Mouse (Mus musculus) hindbrain, embryonic 14.5 days (tissue): ENCODE results near the gene Emsy. TPM values are rescaled to one million over a fixed set of nuclear protein-coding genes. Genes with fewer than 3 reads are reported as not detected.

Source experiments
- ATAC-seq: fragments of 200-750 bp; cut with Nextera tagmentation; 2 replicates; pipeline ENCODE4 v1.8.0; 2017; ENCODE audit warnings: moderate number of reproducible peaks, mild to moderate bottlenecking, moderate TSS enrichment, moderate library complexity; ENCODE audit not compliant: low FRiP score
- DNase-seq: peaks from one replicate; pipeline ENCODE4 v3.0.0-alpha.2; 2015; ENCODE audit warnings: low spot score
- H3K27ac ChIP-seq: fragments of 300-500 bp; sonication (generic); 2 replicates; pipeline ENCODE4 v1.5.1; 2014; ENCODE audit warnings: mild to moderate bottlenecking, moderate library complexity
- H3K27me3 ChIP-seq: fragments of 300-500 bp; sonication (generic); 2 replicates; pipeline ENCODE4 v1.6.1; 2014; ENCODE audit warnings: mild to moderate bottlenecking, low read length, mixed read lengths; ENCODE audit not compliant: control insufficient read depth, insufficient read depth
- H3K36me3 ChIP-seq: fragments of 300-500 bp; sonication (generic); replicated peaks from 2 replicates; pipeline ENCODE4 v1.6.1; 2014; ENCODE audit not compliant: control insufficient read depth, insufficient read depth
- H3K4me1 ChIP-seq: fragments of 300-500 bp; sonication (generic); replicated peaks from 2 replicates; pipeline ENCODE4 v1.6.1; 2014; ENCODE audit warnings: antibody characterized with exemption, low read length, mixed read lengths; ENCODE audit not compliant: control insufficient read depth, insufficient read depth
- H3K4me2 ChIP-seq: fragments of 300-500 bp; sonication (generic); replicated peaks from 2 replicates; pipeline ENCODE4 v1.6.1; 2014; ENCODE audit warnings: mild to moderate bottlenecking, moderate library complexity
- H3K4me3 ChIP-seq: fragments of 300-500 bp; sonication (generic); replicated peaks from 2 replicates; pipeline ENCODE4 v1.5.1; 2014; ENCODE audit warnings: mild to moderate bottlenecking, low read length
- H3K9ac ChIP-seq: fragments of 300-500 bp; sonication (generic); 2 replicates; pipeline ENCODE4 v1.6.1; 2014
- H3K9me3 ChIP-seq: fragments of 300-500 bp; sonication (generic); 2 replicates; pipeline ENCODE4 v1.6.1; 2016; ENCODE audit warnings: low read length; ENCODE audit not compliant: control insufficient read depth
- WGBS: fragments of 180-500 bp; shearing (Covaris S2); extraction: QIAGEN DNeasy Blood & Tissue Kit; methylation state at CpG from one replicate; pipeline ENCODE4 v1.1.7; 2014; 5-methylcytosine and 5-hydroxymethylcytosine counted together
- polyA plus RNA-seq: library from polyadenylated mRNA; unstranded; fragments of >200 nt; fragmentation: Nextera tagmentation; extraction: Ambion mirVana; gene quantifications from 2 replicates; pipeline ENCODE4 v1.2.1, GENCODE M21; 2014

The Emsy gene
- polyA plus RNA-seq, 1 experiment from 2014 or later: 39.3 TPM

DNA sequence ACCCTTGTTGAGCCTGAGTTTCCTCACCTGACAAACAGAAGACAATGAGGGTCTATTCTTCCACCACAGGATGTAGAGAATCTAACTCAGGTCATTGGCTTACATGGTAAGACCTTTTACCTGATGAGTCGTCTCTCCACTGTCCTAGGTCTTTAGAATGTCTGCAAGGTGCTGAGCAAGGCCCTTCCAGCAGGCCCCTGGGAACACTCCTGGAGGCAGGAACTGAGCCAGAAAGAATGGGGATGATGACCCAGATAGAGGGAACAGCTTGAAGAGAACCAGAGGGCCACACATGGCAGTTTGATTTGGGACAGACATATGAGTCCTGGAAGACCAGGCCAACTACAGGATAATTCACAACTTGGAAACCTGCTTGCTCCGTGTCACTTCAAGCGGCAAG, 114.3 kb downstream of the Emsy start:
- no peak for ATAC-seq
- no peaks in the 10 kb centered on the region for H3K36me3 ChIP-seq
- H3K9me3 ChIP-seq: no peaks in the 10 kb centered on the region
- H3K27ac ChIP-seq: no peak overlapping the region
- no peak overlapping the region for H3K4me2 ChIP-seq
- peaks cover 9% of the 10 kb centered on the region for H3K4me1 ChIP-seq
- no peak for DNase-seq
- 93% methylated on average over 3 of the region's 3 CpGs for WGBS
- no peak overlapping the region for H3K4me3 ChIP-seq
- H3K9ac ChIP-seq: no peak overlapping the region
- no peaks in the 10 kb centered on the region for H3K27me3 ChIP-seq

DNA sequence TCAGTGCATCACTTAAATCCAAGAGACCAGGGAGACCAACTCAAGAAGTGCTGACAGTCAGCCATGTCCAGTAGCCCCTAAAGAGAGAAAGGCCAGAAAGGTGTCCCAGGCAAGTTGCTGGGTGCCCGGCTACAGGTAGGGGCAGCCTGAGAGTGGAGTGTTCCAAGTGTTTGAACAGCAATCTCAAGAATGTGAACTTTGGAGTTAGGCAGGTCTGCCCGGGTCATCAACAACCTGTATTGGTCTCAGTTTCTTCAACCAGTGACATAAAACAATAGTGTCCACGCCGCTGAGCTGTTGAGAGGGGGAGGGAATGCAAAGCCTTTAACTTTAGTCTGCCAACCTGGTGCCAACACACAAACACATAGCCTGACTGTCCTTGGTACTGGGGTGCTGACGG, 115.0 kb downstream of the Emsy start:
- no peaks in the 10 kb centered on the region for H3K36me3 ChIP-seq
- no peaks in the 10 kb centered on the region for H3K27me3 ChIP-seq
- 94% methylated on average over 5 of the region's 5 CpGs for WGBS
- H3K4me3 ChIP-seq: no peak overlapping the region
- H3K4me1 ChIP-seq: peaks cover 12% of the 10 kb centered on the region
- H3K4me2 ChIP-seq: no peak overlapping the region
- ATAC-seq (no peak), DNase-seq (no peak)
- no peak overlapping the region for H3K9ac ChIP-seq
- no peaks in the 10 kb centered on the region for H3K9me3 ChIP-seq
- H3K27ac ChIP-seq: no peak overlapping the region

DNA sequence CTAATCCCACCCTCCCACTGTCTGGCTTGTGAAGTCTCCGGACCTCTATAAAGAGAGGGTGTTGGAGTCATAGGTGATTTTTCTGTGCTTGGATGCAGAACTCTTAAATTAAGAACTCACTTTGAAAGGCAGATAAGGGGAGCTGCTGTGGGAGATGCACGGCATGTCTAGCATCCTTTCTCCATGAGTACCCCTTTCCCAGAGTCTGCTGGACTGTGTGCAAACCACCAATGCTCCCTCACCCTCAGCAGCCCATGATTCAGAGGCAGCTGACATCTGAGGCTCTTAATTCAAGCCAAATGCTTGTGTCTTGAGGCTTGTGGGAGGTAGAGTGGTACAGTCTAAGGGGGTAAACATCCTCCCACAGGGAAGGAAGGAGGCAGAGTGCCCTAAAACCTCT, 115.7 kb downstream of the Emsy start:
- H3K4me1 ChIP-seq: peaks cover 12% of the 10 kb centered on the region
- no peak overlapping the region for H3K9ac ChIP-seq
- DNase-seq: no peak
- no peak for ATAC-seq
- H3K27me3 ChIP-seq: no peaks in the 10 kb centered on the region
- H3K4me3 ChIP-seq: no peak overlapping the region
- H3K4me2 ChIP-seq: no peak overlapping the region
- H3K36me3 ChIP-seq: no peaks in the 10 kb centered on the region
- 64% methylated on average over 2 of the region's 2 CpGs for WGBS
- no peaks in the 10 kb centered on the region for H3K9me3 ChIP-seq
- H3K27ac ChIP-seq: no peak overlapping the region

DNA sequence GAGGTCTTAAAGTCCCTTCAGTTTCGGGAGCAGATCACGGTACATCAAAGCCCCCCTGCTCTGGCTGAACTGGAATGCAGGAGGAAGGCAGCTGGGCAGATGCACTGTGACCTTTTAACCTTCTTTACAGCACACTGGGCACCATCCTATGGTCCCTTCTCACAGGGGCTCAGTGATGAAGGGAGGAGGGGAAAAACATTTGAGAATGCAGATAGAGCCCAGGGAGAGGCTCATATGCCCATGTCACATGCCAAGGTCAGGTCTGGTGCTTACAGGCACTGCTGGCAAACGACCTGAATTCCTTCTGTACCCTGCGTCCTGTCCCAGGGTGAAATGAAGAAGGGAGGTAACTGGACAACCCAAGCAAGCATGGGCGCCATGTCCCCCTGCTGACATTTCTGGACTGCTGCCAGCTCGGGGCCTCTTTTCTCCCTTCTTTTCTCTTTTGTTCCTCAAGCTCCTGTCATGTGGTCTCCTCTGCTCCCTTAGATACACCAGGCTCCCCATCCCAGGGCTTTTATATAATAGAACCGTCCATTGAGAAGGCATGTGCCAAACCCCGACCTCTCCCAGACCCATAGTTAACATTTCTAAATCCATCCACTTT, 118.5 kb downstream of the Emsy start:
- H3K4me3 ChIP-seq: no peak overlapping the region
- ATAC-seq: peak; percentile 45; the same call in 1 of the 2 replicates
- WGBS: 20% methylated on average over 8 of the region's 8 CpGs

DNA sequence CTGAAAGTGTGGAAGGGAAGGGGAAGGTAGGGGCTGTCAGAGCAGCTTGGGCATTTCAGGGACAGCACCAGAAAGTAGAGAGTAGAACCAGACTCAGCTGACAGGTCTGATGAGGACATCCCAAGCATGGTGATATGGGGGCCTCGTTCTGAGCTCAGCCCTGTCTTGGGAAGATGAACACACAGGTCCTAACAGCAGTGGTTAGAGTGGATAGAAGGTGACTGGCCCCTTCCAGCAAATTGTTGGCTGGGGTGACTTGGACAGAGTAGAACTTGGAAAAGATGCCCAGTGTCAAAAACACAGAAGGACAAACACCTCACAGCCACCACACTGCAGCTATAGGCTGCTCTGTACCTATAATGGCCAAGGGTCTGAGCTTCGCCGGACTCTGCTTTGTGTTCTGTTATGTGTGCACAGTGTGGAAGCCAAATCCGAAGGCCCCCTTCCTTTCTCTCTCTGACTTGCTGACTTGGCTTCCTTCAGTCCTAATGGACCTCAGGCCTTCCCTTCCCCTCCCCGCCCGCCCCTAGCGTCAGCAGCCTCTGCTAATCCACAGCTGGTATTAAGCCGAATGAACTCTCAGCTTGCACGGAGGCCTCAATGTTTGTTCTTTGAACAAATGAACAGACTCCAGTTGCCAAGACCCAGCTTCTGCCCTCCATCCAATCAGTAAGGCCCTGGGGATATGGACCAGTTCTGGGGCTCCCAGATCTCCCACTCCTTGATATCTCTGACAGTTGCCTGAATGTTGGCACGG, 119.2 kb downstream of the Emsy start:
- H3K36me3 ChIP-seq: no peaks in the 10 kb centered on the region
- no peak overlapping the region for H3K4me3 ChIP-seq
- no peaks in the 10 kb centered on the region for H3K9me3 ChIP-seq
- no peak overlapping the region for H3K4me2 ChIP-seq
- no peaks in the 10 kb centered on the region for H3K27me3 ChIP-seq
- ATAC-seq: peak; percentile 39; the same call in 1 of the 2 replicates
- 34% methylated on average over 10 of the region's 10 CpGs for WGBS
- H3K9ac ChIP-seq: no peak overlapping the region
- no peak for DNase-seq
- peak overlapping the region; percentile 43 for H3K27ac ChIP-seq
- peaks cover 12% of the 10 kb centered on the region for H3K4me1 ChIP-seq

More for the DNA sequence above, 118.5 kb downstream of the Emsy start:
- H3K27me3 ChIP-seq: no peaks in the 10 kb centered on the region
- no peak overlapping the region for H3K9ac ChIP-seq
- no peak overlapping the region for H3K4me2 ChIP-seq
- H3K9me3 ChIP-seq: no peaks in the 10 kb centered on the region
- no peak for DNase-seq
- peak overlapping the region; percentile 26; the same call in 1 of the 2 replicates for H3K27ac ChIP-seq
- no peaks in the 10 kb centered on the region for H3K36me3 ChIP-seq
- peaks cover 12% of the 10 kb centered on the region for H3K4me1 ChIP-seq

Other genes starting within 250 kb of the Emsy start
- 0.19 and 0.39 TPM in 2 replicates for gene Gucy2d, start 216.4 kb downstream of the Emsy start, polyA plus RNA-seq
- 5.1 and 7.2 TPM in 2 replicates for gene Lrrc32, start 167.5 kb downstream of the Emsy start, polyA plus RNA-seq
- gene Thap12, start 46.3 kb upstream of the Emsy start, polyA plus RNA-seq: 53.6 and 59.9 TPM in 2 replicates
- gene Wnt11, start 178.3 kb upstream of the Emsy start, polyA plus RNA-seq: 2.0 and 2.3 TPM in 2 replicates